26 mouse cellular contexts compared by ENCODE assay signal in genomic region chr10:66228123-66228522, GRCm38 (mm10).
DNase-seq lines count a peak whose midpoint lies in the region; TF ChIP-seq lines count a peak whose summit lies in the region.
"Had no signal": no experiment of that assay in that cellular context is flagged by ENCODE, and none has a peak within 500 bp of the region (broad histone marks: within the 10 kb centered on the region; RNA-seq: fewer than 3 reads in every experiment).

No protein-coding gene starts in this region.

- H3K4me3 ChIP-seq in cerebellum, adult 2 months (replicated peaks; ENCODE audit: insufficient read depth, low read depth, low read length): no peak overlapping the region
- H3K4me3 ChIP-seq: embryonic facial prominence, embryonic 12.5 days; heart, adult 2 months; heart, embryonic 13.5 days; hindbrain, embryonic 10.5 days; kidney, embryonic 15.5 days; liver, embryonic 12.5 days; myocyte; neural tube, embryonic 13.5 days had no signal

- no peak for TF ChIP-seq POLR2A in cerebellum, adult 2 months (IDR thresholded peaks at IDR 0.05; ENCODE audit: borderline replicate concordance, insufficient read depth, low read length)

- WGBS in cerebellum, adult 2 months: 8% methylated on average over 2 of the region's 2 CpGs

- peaks cover 6% of the 10 kb centered on the region; the same call in 1 of the 2 replicates for H3K4me1 ChIP-seq in cerebellum, adult 2 months (ENCODE audit: control insufficient read depth, insufficient read depth, low read length)
- H3K4me1 ChIP-seq: embryonic facial prominence, embryonic 12.5 days; heart, embryonic 13.5 days; hindbrain, embryonic 10.5 days; kidney, embryonic 15.5 days; liver, embryonic 12.5 days; neural tube, embryonic 13.5 days had no signal

- peak; percentile 4 for DNase-seq in retina, postnatal 1 day
- no peak for DNase-seq in retina, embryonic 14.5 days (ENCODE audit: low spot score)
- DNase-seq in cerebellum, adult 2 months: peak; percentile 70 to 91
- peak; percentile 74 to 81 for DNase-seq in cerebellum, postnatal 14 days
- no peak for DNase-seq in frontal cortex, postnatal 25 days (ENCODE audit: low spot score in 2 of 2)
- DNase-seq in layer of hippocampus, adult 11-12 months (ENCODE audit: low spot score): no peak
- no peak for DNase-seq in spleen, postnatal 36 days (ENCODE audit: low spot score in 2 of 2)
- DNase-seq: adrenal gland, adult 8-10 months; heart, adult 2 months; heart, postnatal 10 days; kidney, adult 18-20 months; kidney, postnatal 36 days; left cerebral cortex, postnatal 4 days; liver, postnatal 0 days; lung, postnatal 36 days; spleen, adult 18-20 months; thymus, adult 18-20 months; thymus, postnatal 25 days had no signal

- H3K27ac ChIP-seq in cerebellum, adult 2 months (ENCODE audit: insufficient read depth, low read length): peak overlapping the region; percentile 78; the same call in 1 of the 2 replicates
- H3K27ac ChIP-seq: embryonic facial prominence, embryonic 12.5 days; heart, adult 2 months; heart, embryonic 13.5 days; hindbrain, embryonic 10.5 days; kidney, embryonic 15.5 days; liver, embryonic 12.5 days; neural tube, embryonic 13.5 days; stomach, postnatal 0 days had no signal

- no peak for TF ChIP-seq CTCF in cerebellum, adult 2 months (IDR thresholded peaks at IDR 0.05; ENCODE audit: borderline replicate concordance, insufficient read depth, low read depth, low read length)

- H3K27me3 ChIP-seq in cerebellum, adult 2 months (ENCODE audit: control insufficient read depth, insufficient read depth, low read length): no peaks in the 10 kb centered on the region
- H3K27me3 ChIP-seq: embryonic facial prominence, embryonic 12.5 days; heart, embryonic 13.5 days; kidney, embryonic 15.5 days; liver, embryonic 12.5 days; neural tube, embryonic 13.5 days had no signal

Comparison
In these comparisons a context has a peak if more than half of its experiments do, and no peak if none do; other contexts are left out.
1. DNase-seq: peak in retina, postnatal 1 day (single experiment), cerebellum, adult 2 months (2 of 2) and cerebellum, postnatal 14 days (2 of 2); none in retina, embryonic 14.5 days (single experiment), frontal cortex, postnatal 25 days (0 of 2), layer of hippocampus, adult 11-12 months (single experiment) and spleen, postnatal 36 days (0 of 2).